Mouse (Mus musculus) thymus, postnatal 10 days (tissue): ENCODE measurements around the gene Tmem115.

ENCODE experiments used
- DNase-seq, 2 experiments: peaks; one replicate each; pipeline ENCODE4 v3.0.0; 2021; ENCODE audit warnings: low spot score in 2 of 2

Gene Tmem115

GRCm38 (mm10) chr9:107521711-107522399 is 11.9 kb upstream of the Tmem115 start:
- DNase-seq = peak in 1 of 2 experiments; percentile 54

- no peak for DNase-seq
Measured at GRCm38 (mm10) chr9:107522400-107522711, 11.4 kb upstream of the Tmem115 start.

GRCm38 (mm10) chr9:107526198-107527026 is 7.3 kb upstream of the Tmem115 start:
- peak; percentile 77 to 84 for DNase-seq

- no peak for DNase-seq
Measured at GRCm38 (mm10) chr9:107534408-107535202, 860 bp downstream of the Tmem115 start.

GRCm38 (mm10) chr9:107538231-107538630 is 4.5 kb downstream of the Tmem115 start:
- DNase-seq = no peak

GRCm38 (mm10) chr9:107538711-107539110 is 5.0 kb downstream of the Tmem115 start:
- no peak for DNase-seq

GRCm38 (mm10) chr9:107539940-107540339 is 6.2 kb downstream of the Tmem115 start:
- no peak for DNase-seq

- no peak for DNase-seq
Measured at GRCm38 (mm10) chr9:107540420-107540819, 6.7 kb downstream of the Tmem115 start.

GRCm38 (mm10) chr9:107541005-107541404 is 7.3 kb downstream of the Tmem115 start:
- DNase-seq = no peak

- DNase-seq = peak; percentile 96
Measured at GRCm38 (mm10) chr9:107541474-107542351, 8.0 kb downstream of the Tmem115 start, which contains the start of the genes Cyb561d2 and Nprl2. Gene Cyb561d2, minus strand, starts transcription at chr9:107542193. Gene Nprl2, plus strand, starts transcription at chr9:107542226.

- no peak for DNase-seq
Measured at GRCm38 (mm10) chr9:107542352-107542686, 8.6 kb downstream of the Tmem115 start.

- no peak for DNase-seq
Measured at GRCm38 (mm10) chr9:107542721-107543120, 9.0 kb downstream of the Tmem115 start.

GRCm38 (mm10) chr9:107543299-107543698 is 9.6 kb downstream of the Tmem115 start:
- DNase-seq = no peak

- no peak for DNase-seq
Measured at GRCm38 (mm10) chr9:107544196-107544700, 10.5 kb downstream of the Tmem115 start.

GRCm38 (mm10) chr9:107544729-107545128 is 11.0 kb downstream of the Tmem115 start:
- DNase-seq = no peak

- DNase-seq = no peak
Measured at GRCm38 (mm10) chr9:107545199-107545598, 11.5 kb downstream of the Tmem115 start.

GRCm38 (mm10) chr9:107545602-107546001 is 11.9 kb downstream of the Tmem115 start:
- peak in 1 of 2 experiments; percentile 81 for DNase-seq

- peak; percentile 92 to 93 for DNase-seq
Measured at GRCm38 (mm10) chr9:107547026-107547425, 13.3 kb downstream of the Tmem115 start, which contains the start of gene Zmynd10. Gene Zmynd10, plus strand, starts transcription at chr9:107547298.

- no peak for DNase-seq
Measured at GRCm38 (mm10) chr9:107547957-107548356, 14.2 kb downstream of the Tmem115 start.

GRCm38 (mm10) chr9:107548820-107549219 is 15.1 kb downstream of the Tmem115 start:
- no peak for DNase-seq
